Mouse (Mus musculus) erythroblast, embryonic 14.5 days (primary cell): ENCODE data around the gene Serp2. TPM values are rescaled to one million over a fixed set of nuclear protein-coding genes. Genes with fewer than 3 reads are reported as not detected.
A peak's percentile ranks its signal among the peaks of the same experiment; 100 is the strongest.

Experiments used
- H3K27me3 ChIP-seq: 2 replicates; pipeline ENCODE4 v1.6.1; 2012; ENCODE audit warnings: inconsistent platforms; ENCODE audit not compliant: control insufficient read depth
- H3K36me3 ChIP-seq: 2 replicates; pipeline ENCODE4 v1.6.1; 2012; ENCODE audit warnings: mild to moderate bottlenecking, inconsistent platforms; ENCODE audit not compliant: control insufficient read depth
- H3K4me1 ChIP-seq: 2 replicates; pipeline ENCODE4 v1.6.1; 2012; ENCODE audit warnings: inconsistent platforms; ENCODE audit not compliant: control insufficient read depth
- H3K4me3 ChIP-seq: replicated peaks from 2 replicates; pipeline ENCODE3; 2012; ENCODE audit warnings: moderate library complexity, mild to moderate bottlenecking, inconsistent platforms
- H3K9me3 ChIP-seq: 2 replicates; pipeline ENCODE4 v1.6.1; 2012; ENCODE audit warnings: low read length, inconsistent platforms, mixed read lengths; ENCODE audit not compliant: control insufficient read depth
- GATA1 ChIP-seq: IDR thresholded peaks from 2 replicates; pipeline ENCODE4 v1.6.1; 2012; ENCODE audit warnings: low read length, inconsistent platforms, mixed read lengths
- TAL1 ChIP-seq: IDR thresholded peaks from 3 replicates; pipeline ENCODE4 v1.6.1; 2012; ENCODE audit warnings: low read length, inconsistent platforms, mixed read lengths
- polyA plus RNA-seq: library from polyadenylated mRNA; stranded (reverse); fragments of >175 nt; gene quantifications from 2 replicates; pipeline ENCODE4 v1.2.3, GENCODE M21; 2012

Gene Serp2
- polyA plus RNA-seq, 1 experiment: 0.07 TPM

GRCm38 (mm10) chr14:76520606-76521005 lies 36.1 kb downstream of the Serp2 start:
- peak; percentile 72 for TF ChIP-seq GATA1
- peak; percentile 50 for TF ChIP-seq TAL1
- no peaks in the 10 kb centered on the region; the same call in 1 of the 2 replicates for H3K36me3 ChIP-seq
- H3K4me1 ChIP-seq: peaks cover 87% of the 10 kb centered on the region
- H3K27me3 ChIP-seq: no peaks in the 10 kb centered on the region
- no peaks in the 10 kb centered on the region for H3K9me3 ChIP-seq
- H3K4me3 ChIP-seq: peak overlapping the region; percentile 36

GRCm38 (mm10) chr14:76518217-76518616 lies 38.5 kb downstream of the Serp2 start:
- peaks cover 85% of the 10 kb centered on the region for H3K4me1 ChIP-seq
- peaks cover 12% of the 10 kb centered on the region for H3K27me3 ChIP-seq
- H3K9me3 ChIP-seq: no peaks in the 10 kb centered on the region
- H3K4me3 ChIP-seq: no peak overlapping the region
- no peaks in the 10 kb centered on the region; the same call in 1 of the 2 replicates for H3K36me3 ChIP-seq
- TF ChIP-seq GATA1: no peak
- TF ChIP-seq TAL1: no peak

GRCm38 (mm10) chr14:76515620-76516019 lies 41.1 kb downstream of the Serp2 start:
- no peaks in the 10 kb centered on the region; the same call in 1 of the 2 replicates for H3K36me3 ChIP-seq
- TF ChIP-seq TAL1: no peak
- TF ChIP-seq GATA1: no peak
- H3K4me3 ChIP-seq: no peak overlapping the region
- H3K4me1 ChIP-seq: peaks cover 65% of the 10 kb centered on the region
- H3K27me3 ChIP-seq: peaks cover 17% of the 10 kb centered on the region
- no peaks in the 10 kb centered on the region for H3K9me3 ChIP-seq

GRCm38 (mm10) chr14:76514050-76514585 lies 42.6 kb downstream of the Serp2 start:
- Histone ChIP-seq H3K4me1 (peaks cover 50% of the 10 kb centered on the region), H3K4me3 (no peak overlapping the region), H3K36me3 (peaks cover 3% of the 10 kb centered on the region), H3K27me3 (peaks cover 17% of the 10 kb centered on the region), H3K9me3 (no peaks in the 10 kb centered on the region; the same call in 1 of the 2 replicates)
- no peak for TF ChIP-seq GATA1
- TF ChIP-seq TAL1: no peak

GRCm38 (mm10) chr14:76513395-76514049 lies 43.2 kb downstream of the Serp2 start:
- no peak for TF ChIP-seq TAL1
- no peak for TF ChIP-seq GATA1
- H3K27me3 ChIP-seq: peaks cover 17% of the 10 kb centered on the region
- no peaks in the 10 kb centered on the region; the same call in 1 of the 2 replicates for H3K9me3 ChIP-seq
- H3K4me3 ChIP-seq: no peak overlapping the region
- H3K4me1 ChIP-seq: peaks cover 47% of the 10 kb centered on the region
- peaks cover 8% of the 10 kb centered on the region for H3K36me3 ChIP-seq

GRCm38 (mm10) chr14:76511971-76512370 lies 44.7 kb downstream of the Serp2 start:
- Histone ChIP-seq H3K4me3 (no peak overlapping the region), H3K27me3 (peaks cover 17% of the 10 kb centered on the region), H3K4me1 (peaks cover 45% of the 10 kb centered on the region), H3K36me3 (peaks cover 22% of the 10 kb centered on the region), H3K9me3 (no peaks in the 10 kb centered on the region; the same call in 1 of the 2 replicates)
- TF ChIP-seq TAL1 (no peak), GATA1 (no peak)

GRCm38 (mm10) chr14:76508701-76509100 lies 48.0 kb downstream of the Serp2 start:
- H3K36me3 ChIP-seq: peaks cover 41% of the 10 kb centered on the region
- peaks cover 38% of the 10 kb centered on the region for H3K4me1 ChIP-seq
- peaks cover 10% of the 10 kb centered on the region for H3K27me3 ChIP-seq
- H3K4me3 ChIP-seq: no peak overlapping the region
- TF ChIP-seq GATA1 (no peak), TAL1 (no peak)
- no peaks in the 10 kb centered on the region; the same call in 1 of the 2 replicates for H3K9me3 ChIP-seq

GRCm38 (mm10) chr14:76507804-76508500 lies 48.7 kb downstream of the Serp2 start:
- Histone ChIP-seq H3K4me1 (peaks cover 37% of the 10 kb centered on the region), H3K27me3 (peaks cover 4% of the 10 kb centered on the region), H3K36me3 (peaks cover 41% of the 10 kb centered on the region), H3K4me3 (no peak overlapping the region), H3K9me3 (no peaks in the 10 kb centered on the region; the same call in 1 of the 2 replicates)
- no peak for TF ChIP-seq GATA1
- no peak for TF ChIP-seq TAL1

- Histone ChIP-seq H3K4me3 (no peak overlapping the region), H3K36me3 (peaks cover 41% of the 10 kb centered on the region), H3K9me3 (no peaks in the 10 kb centered on the region; the same call in 1 of the 2 replicates), H3K4me1 (peaks cover 36% of the 10 kb centered on the region), H3K27me3 (no peaks in the 10 kb centered on the region)
- TF ChIP-seq TAL1: no peak
- TF ChIP-seq GATA1: no peak
Measured at GRCm38 (mm10) chr14:76507357-76507756, 49.3 kb downstream of the Serp2 start.
